Mouse (Mus musculus) kidney, adult 2 months (tissue): ENCODE results near the gene Efna4. TPM values are rescaled to one million over a fixed set of nuclear protein-coding genes. Genes with fewer than 3 reads are reported as not detected.
A peak's percentile ranks its signal among the peaks of the same experiment; 100 is the strongest.

Experiments
- DNase-seq: peaks from one replicate; pipeline ENCODE4 v3.0.0; 2021
- H3K27ac ChIP-seq: fragments of 200-500 bp; 2 replicates; pipeline ENCODE4 v1.5.1; 2012; ENCODE audit warnings: low read depth, low read length, control low read depth, inconsistent platforms; ENCODE audit not compliant: insufficient read depth
- H3K27me3 ChIP-seq: fragments of 200-500 bp; replicated peaks from 2 replicates; pipeline ENCODE4 v1.6.1; 2012; ENCODE audit warnings: mild to moderate bottlenecking, moderate library complexity, low read length, inconsistent platforms; ENCODE audit not compliant: control insufficient read depth, insufficient read depth
- H3K36me3 ChIP-seq: fragments of 200-500 bp; 2 replicates; pipeline ENCODE4 v1.6.1; 2012; ENCODE audit warnings: mild to moderate bottlenecking, moderate library complexity, low read length, inconsistent platforms; ENCODE audit not compliant: control insufficient read depth, insufficient read depth
- H3K4me1 ChIP-seq: fragments of 200-500 bp; 2 replicates; pipeline ENCODE4 v1.6.1; 2011; ENCODE audit warnings: low read length; ENCODE audit not compliant: control insufficient read depth, insufficient read depth
- H3K4me3 ChIP-seq: fragments of 200-500 bp; 2 replicates; pipeline ENCODE4 v1.5.1; 2011; ENCODE audit warnings: mild to moderate bottlenecking, low read depth, low read length, control low read depth; ENCODE audit not compliant: insufficient read depth
- CTCF ChIP-seq: fragments of 200-500 bp; conservative IDR thresholded peaks from 2 replicates; pipeline ENCODE4 v1.5.1; 2011; ENCODE audit warnings: low read depth, mild to moderate bottlenecking, control low read depth, low read length, moderate library complexity, mixed read lengths; ENCODE audit not compliant: insufficient read depth, insufficient read length
- POLR2A ChIP-seq: fragments of 200-500 bp; IDR thresholded peaks from one replicate; pipeline ENCODE4 v1.6.1; 2011; ENCODE audit warnings: low read depth, low read length, control low read depth
- WGBS: fragments of 180-500 bp; shearing (Covaris S2); methylation state at CpG from one replicate; pipeline ENCODE4 v1.1.7; 2018; 5-methylcytosine and 5-hydroxymethylcytosine counted together
- polyA plus RNA-seq: library from polyadenylated mRNA; depleted of rRNA; stranded (reverse); fragments of >200 nt; gene quantifications from 2 replicates; pipeline ENCODE4 v1.2.3, GENCODE M21; 2012

Efna4 gene
- polyA plus RNA-seq, 1 experiment: 8.2 TPM

DNA sequence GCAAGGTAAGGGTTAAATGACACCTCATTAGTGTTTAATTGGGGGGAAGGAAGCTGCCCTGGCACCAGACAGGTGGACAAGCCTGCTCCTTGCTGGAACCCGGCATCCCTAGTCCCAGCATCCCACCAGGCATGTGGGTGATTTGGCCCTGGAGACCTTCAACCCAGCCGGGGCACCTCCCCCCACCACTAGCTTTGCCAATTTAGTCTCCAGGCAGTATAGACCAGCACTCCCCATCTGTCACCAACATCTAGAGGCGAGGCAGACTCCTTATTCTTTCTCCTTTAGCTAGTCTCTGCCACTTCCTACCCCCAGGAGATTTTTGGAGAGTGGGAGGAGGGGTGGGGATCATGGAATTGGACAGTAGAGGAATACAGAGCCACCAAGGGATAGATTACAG lies 7.5 kb downstream of the Efna4 start:
- TF ChIP-seq POLR2A (no peak), CTCF (no peak)
- 66% methylated on average over 3 of the region's 3 CpGs for whole genome bisulfite sequencing
- no peaks in the 10 kb centered on the region for H3K36me3 ChIP-seq
- H3K27me3 ChIP-seq: no peaks in the 10 kb centered on the region
- H3K4me1 ChIP-seq: no peaks in the 10 kb centered on the region
- no peak for DNase-seq
- H3K27ac ChIP-seq: no peak overlapping the region
- no peak overlapping the region for H3K4me3 ChIP-seq

DNA sequence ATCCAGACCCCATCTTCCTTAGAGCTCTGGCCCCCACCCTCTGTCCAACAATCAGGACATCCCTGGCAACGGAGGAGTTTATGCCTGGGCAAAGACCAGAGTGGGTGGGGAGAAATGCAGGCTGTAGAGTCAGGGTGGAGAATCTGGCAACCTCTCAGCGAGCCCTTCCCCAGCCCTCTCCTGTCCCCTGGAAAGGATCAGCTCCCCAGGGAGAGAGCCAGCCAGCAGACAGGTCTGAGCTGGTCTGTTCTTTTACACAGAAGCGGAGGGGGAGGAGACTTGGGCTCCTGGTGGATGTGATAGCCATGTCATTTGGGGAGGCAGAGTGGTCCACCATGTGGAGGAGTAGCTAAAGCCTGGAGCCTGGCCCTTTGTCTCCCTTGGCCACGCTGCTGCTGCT lies 9.2 kb downstream of the Efna4 start:
- TF ChIP-seq POLR2A (no peak), CTCF (no peak)
- Histone ChIP-seq H3K36me3 (no peaks in the 10 kb centered on the region), H3K27ac (no peak overlapping the region), H3K27me3 (no peaks in the 10 kb centered on the region), H3K4me3 (no peak overlapping the region), H3K4me1 (no peaks in the 10 kb centered on the region)
- WGBS: 29% methylated on average over 4 of the region's 4 CpGs
- no peak for DNase-seq

DNA sequence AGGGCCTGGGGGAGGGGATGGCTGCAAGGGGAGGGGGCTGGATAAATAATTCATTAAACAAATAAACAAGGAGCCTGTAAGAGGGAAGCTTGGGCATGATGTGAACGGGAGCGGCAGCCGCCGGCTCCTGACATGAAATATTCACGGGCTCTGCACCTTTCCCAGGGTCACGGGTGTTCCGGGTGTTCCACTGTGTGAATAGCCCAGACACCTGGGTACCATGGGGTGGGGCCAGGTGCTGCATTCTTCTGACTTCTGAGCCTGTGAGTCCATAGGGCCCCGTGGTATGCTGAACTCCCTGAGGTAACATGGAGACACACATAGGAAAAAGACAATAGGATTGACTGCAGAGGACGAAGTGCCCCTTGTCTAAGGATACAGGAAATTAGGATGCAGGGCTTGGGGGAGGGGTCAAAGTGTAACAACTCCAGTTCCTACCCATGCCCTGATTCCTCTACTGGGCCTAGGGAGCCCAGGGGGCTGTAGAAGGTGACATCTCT lies 10.4 kb downstream of the Efna4 start:
- H3K27me3 ChIP-seq: no peaks in the 10 kb centered on the region
- DNase-seq: no peak
- H3K4me3 ChIP-seq: no peak overlapping the region
- no peaks in the 10 kb centered on the region for H3K4me1 ChIP-seq
- 42% methylated on average over 9 of the region's 9 CpGs for WGBS
- H3K36me3 ChIP-seq: no peaks in the 10 kb centered on the region
- no peak overlapping the region for H3K27ac ChIP-seq
- TF ChIP-seq CTCF (no peak), POLR2A (no peak)

DNA sequence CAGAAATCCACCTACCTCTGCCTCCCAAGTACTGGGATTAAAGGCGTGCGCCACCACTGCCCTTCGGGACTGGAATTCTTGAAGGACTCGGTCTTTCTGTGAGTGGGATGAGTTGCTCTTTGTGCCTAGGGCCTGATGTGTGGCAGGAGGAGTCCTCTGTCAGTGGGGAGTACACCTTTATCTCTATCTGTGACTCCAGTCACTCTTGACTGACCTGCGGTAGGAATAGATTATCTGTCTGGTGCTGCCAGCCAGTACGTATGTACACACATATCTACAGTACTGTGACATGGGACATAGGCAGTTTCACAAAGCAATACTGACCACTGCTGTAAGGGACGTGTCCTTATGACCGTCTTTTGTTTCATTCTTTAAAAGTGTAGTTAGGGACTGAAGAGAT lies 11.9 kb downstream of the Efna4 start:
- Histone ChIP-seq H3K36me3 (no peaks in the 10 kb centered on the region), H3K27ac (no peak overlapping the region), H3K4me3 (no peak overlapping the region), H3K27me3 (no peaks in the 10 kb centered on the region; the same call in 1 of the 2 replicates), H3K4me1 (peaks cover 10% of the 10 kb centered on the region; the same call in 1 of the 2 replicates)
- 96% methylated on average over 8 of the region's 8 CpGs for WGBS
- DNase-seq: no peak
- TF ChIP-seq POLR2A: no peak
- TF ChIP-seq CTCF: no peak

DNA sequence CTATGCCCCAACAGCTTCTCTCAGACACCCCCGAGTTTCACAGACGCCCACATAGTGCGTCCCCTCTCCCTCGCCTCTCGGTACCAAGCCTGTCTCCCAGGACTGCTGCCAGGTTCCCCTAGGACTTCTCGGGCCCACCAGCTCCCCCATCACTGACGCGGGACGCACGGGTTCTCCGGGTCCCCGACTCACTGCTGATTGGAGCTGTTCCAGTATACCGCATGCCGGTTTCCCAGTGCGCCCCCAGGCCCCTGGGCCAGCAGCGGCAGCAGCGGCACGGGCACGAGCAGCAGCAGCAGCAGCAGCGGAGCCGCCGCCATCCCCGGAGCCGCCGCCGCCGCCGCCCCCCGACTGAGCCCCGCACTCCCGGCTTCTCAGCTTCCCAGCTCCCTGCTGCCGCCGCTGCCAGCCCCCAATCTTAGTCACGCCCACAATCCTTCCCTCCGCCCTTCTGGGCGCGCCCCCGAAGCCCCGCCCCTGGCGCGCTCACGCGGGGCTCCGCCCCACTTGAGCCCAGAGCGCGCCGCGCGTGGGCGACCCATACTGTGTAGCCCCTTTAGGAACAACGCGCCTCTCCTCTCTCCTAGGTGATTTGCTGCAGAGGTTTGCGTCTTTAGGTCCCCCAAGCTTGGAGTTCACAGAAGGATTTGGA lies 15.2 kb downstream of the Efna4 start, which contains the start of gene Efna3:
Efna3 (minus strand) TSS at position 452 of the 652 bp plus-strand sequence.
- 2% methylated on average over 47 of the region's 53 CpGs for WGBS
- peak within 1 kb of the TSS; percentile 56 for H3K4me3 ChIP-seq
- DNase-seq: peak; percentile 73
- H3K4me1 ChIP-seq: peaks cover 15% of the 10 kb centered on the region
- no peak within 1 kb of the TSS for H3K27ac ChIP-seq
- peaks cover 7% of the 10 kb centered on the region for H3K27me3 ChIP-seq
- TF ChIP-seq POLR2A: no peak
- no peak for TF ChIP-seq CTCF
- H3K36me3 ChIP-seq: no peaks in the 10 kb centered on the region

DNA sequence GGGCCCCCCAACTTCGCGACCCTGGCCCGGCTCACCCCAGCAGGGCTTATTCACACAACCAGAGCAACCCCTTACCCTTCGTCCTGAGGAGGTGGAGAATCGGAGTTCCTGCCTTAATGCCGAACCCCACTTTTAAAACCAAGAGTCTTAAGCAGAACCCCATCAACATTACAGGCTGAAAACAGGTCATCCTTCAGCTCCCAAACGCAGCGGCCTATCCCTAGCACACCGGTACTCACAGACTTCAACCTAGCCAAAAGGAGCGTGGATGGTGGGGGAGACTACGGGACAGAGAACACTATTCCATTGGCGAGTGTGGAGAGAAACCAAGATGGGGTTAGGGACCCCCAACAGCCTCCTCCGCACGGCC lies 15.7 kb downstream of the Efna4 start:
- Histone ChIP-seq H3K4me3 (peak overlapping the region; percentile 56), H3K27ac (no peak overlapping the region), H3K27me3 (peaks cover 7% of the 10 kb centered on the region), H3K4me1 (peaks cover 15% of the 10 kb centered on the region), H3K36me3 (no peaks in the 10 kb centered on the region)
- 4% methylated on average over 14 of the region's 14 CpGs for WGBS
- no peak for TF ChIP-seq CTCF
- no peak for TF ChIP-seq POLR2A
- DNase-seq: no peak

DNA sequence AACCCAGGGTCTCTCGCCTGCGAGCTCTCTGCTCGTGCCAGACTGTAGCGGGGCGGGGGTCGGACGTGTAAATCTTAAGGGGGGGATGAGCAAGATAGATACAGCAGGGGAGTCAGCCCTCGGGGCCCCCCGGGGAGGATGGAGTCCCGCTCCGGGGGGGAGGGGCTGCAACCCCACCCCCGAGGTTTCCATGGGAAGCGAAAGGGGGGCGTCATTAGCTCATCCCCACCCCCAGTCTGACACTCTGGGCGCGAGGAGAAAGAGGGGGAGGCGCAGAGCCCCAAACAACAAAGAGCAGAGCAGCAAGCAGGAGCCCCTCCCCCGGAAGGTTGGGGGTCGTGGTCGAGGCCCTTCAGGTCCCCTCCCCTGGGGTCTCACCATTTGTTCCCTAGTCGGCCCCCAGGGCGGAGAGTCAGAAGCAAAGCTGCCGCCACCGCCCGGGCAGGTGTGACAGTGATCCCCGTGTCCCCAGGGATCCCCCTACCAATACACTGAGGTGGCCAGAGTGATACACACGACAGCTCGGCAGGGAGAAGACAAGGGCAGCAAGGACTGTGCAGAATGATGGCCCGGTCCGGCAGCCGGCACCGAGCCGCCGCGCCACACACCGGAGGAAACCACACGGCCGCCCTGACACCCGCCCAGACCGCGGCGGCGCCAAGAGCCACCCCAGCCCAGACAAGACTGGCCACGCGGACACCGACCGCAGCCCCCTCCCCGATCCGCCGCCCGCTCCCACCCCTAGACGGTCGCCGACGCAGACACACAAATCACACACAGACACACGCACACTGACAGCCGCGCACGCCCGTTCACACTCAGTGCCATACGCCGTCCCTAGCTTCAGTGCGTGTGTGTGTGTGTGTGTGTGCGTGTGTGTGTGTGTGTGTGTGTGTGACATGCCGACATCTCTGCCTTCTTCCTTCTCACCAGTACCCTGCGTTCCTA lies 16.4 kb downstream of the Efna4 start:
- H3K4me3 ChIP-seq: peak overlapping the region; percentile 41
- peaks cover 15% of the 10 kb centered on the region for H3K4me1 ChIP-seq
- TF ChIP-seq CTCF (no peak), POLR2A (no peak)
- WGBS: 2% methylated on average over 66 of the region's 66 CpGs
- H3K36me3 ChIP-seq: no peaks in the 10 kb centered on the region
- peaks cover 7% of the 10 kb centered on the region for H3K27me3 ChIP-seq
- no peak overlapping the region for H3K27ac ChIP-seq
- no peak for DNase-seq
